Mouse (Mus musculus) T-helper 17 cell (primary cell): ENCODE results near the gene Mgat5.

Source experiments
- in situ Hi-C, 2 experiments: fragments of 300-600 bp; cut with MboI, MseI; formaldehyde crosslinking; loops; 1 replicate in 1 of 2; 2 replicates in 1 of 2; pipeline ENCODE4 v1.15.1; 2025; ENCODE audit warnings: high pct_unique_total_duplicates in 2 of 2

Gene Mgat5

GRCm38 (mm10) chr1:127299774-127300173 lies 95.0 kb downstream of the Mgat5 start:
- in situ Hi-C loops: loop anchor here (5.0 to 10.0 kb wide), 4 partner anchors 45 to 1405 kb away; partner anchors contain the start of gene Mgat5 (in 1 of the 2)

GRCm38 (mm10) chr1:127301038-127301437 lies 96.2 kb downstream of the Mgat5 start:
- in situ Hi-C loops: loop anchor here in 1 of 2 experiments (5.0 kb wide), 1 partner anchor 59 kb away; no protein-coding TSS in a partner anchor

GRCm38 (mm10) chr1:127302620-127303019 lies 97.8 kb downstream of the Mgat5 start:
- in situ Hi-C loops: loop anchor here in 1 of 2 experiments (5.0 kb wide), 1 partner anchor 60 kb away; no protein-coding TSS in a partner anchor

- in situ Hi-C loops: loop anchor here in 1 of 2 experiments (5.0 kb wide), 1 partner anchor 61 kb away; no protein-coding TSS in a partner anchor
Measured at GRCm38 (mm10) chr1:127303791-127304190, 99.0 kb downstream of the Mgat5 start.

DNA sequence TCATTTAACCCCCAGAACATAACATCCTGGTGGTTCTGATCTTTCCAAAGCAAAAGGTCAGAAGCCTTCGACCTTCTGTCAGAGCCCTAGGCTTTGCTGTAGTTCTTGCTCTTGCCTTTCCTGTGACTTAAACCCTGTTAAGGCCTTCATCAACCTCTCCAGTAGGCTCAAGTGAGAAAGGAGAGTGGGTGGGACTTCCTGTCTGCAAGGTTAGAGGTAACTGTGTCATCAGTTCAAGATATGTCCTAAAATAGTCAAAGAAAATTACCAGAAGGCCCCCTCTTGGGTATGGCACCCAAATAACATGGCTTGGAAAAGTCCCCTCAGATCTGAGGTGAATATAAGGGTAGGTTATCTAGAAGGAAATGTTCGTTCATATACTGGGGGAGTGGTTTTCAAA lies 99.5 kb downstream of the Mgat5 start:
- in situ Hi-C loops: loop anchor here in 1 of 2 experiments (5.0 kb wide), 1 partner anchor 62 kb away; no protein-coding TSS in a partner anchor

GRCm38 (mm10) chr1:127305582-127305981 lies 100.8 kb downstream of the Mgat5 start:
- in situ Hi-C loops: no loop called here

DNA sequence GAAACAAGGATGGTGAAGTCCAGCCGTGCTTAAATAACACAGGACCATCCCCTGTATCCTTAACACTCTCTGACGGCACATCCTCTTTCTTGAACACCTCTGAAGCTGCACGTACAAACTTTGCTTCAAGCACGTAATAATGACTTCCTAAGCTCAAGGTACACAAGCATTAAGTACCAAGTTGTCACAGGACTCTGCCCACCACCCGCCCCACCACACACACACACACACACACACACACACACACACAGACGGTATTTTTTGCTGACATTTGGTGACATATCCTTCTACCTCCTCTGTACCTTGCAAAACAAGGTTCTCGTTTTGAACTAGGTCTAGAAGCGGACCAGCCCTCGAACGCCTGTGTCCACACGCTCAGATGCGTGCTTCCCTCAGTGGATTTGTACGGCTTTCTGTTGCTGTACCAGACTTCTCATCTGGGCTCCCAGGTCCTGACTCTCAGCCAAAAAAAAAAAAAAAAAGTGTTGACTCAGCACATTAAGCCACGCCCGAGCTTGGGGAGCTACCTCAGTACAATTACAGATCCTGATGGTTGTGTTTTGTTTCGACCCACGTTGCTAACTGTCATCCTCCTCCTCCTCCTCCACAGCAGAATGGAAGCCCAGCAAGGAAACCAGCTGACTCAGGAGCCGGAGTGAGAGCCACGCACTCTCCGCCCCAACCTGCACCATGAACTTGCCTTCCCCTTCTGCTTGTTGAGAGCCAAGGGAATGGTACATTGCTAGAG lies 101.4 kb downstream of the Mgat5 start:
- in situ Hi-C loops: no loop called here

- in situ Hi-C loops: no loop called here
Measured at GRCm38 (mm10) chr1:127307361-127307760, 102.5 kb downstream of the Mgat5 start.

GRCm38 (mm10) chr1:127308207-127308725 lies 103.5 kb downstream of the Mgat5 start:
- in situ Hi-C loops: no loop called here

DNA sequence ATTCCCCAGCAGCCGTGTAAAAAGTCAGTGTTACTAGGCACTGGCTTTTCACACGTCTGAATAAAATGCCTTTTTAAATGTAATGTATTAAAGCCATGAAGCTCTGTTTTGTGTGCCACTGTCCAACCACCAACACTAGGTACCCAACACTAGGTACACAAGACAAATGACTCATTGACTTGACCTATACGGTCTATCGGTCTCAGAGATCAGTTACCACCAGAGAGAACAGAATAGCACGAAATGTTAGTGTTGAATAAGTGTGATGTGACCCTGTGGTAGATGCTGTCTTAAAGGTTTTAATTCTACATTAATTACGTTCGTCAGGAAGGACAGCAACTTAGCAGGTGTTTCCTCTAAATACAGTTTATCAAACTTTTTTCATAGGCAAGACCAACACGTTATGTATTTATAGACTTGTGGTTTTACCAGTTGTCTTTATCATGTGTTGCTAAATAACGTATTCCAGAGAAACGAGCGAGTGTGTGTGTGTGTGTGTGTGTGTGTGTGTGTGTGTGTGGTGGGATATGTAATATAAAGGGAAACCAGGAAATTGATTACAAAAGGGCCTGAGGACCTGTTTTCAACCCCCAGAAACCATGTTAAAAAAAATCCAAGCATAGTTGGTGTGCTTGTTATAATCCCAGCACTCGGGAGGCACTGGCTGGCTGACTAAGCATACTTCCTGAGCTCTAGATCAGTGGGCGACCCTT lies 104.3 kb downstream of the Mgat5 start:
- in situ Hi-C loops: no loop called here

DNA sequence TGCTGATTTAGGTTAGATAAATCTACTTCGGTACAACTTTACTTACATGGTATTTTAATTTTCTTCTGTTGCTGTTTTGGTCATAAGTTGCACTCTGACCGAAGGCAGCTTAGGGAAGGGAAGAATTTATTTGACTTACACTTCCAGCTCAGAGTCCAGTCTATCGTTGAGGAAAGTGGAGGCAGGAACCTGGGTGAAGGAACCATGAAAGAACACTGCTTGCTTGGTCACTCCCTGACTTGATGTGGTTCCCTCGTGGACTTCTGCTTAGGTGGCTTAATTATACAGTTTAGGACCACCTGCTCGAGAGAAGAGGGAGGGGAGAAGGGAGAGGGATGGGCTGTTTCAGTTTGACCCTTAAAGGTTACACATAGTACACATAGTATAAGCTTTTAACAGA lies 105.2 kb downstream of the Mgat5 start:
- in situ Hi-C loops: loop anchor here in 1 of 2 experiments (10.0 kb wide), 1 partner anchor 1525 kb away; no protein-coding TSS in a partner anchor

DNA sequence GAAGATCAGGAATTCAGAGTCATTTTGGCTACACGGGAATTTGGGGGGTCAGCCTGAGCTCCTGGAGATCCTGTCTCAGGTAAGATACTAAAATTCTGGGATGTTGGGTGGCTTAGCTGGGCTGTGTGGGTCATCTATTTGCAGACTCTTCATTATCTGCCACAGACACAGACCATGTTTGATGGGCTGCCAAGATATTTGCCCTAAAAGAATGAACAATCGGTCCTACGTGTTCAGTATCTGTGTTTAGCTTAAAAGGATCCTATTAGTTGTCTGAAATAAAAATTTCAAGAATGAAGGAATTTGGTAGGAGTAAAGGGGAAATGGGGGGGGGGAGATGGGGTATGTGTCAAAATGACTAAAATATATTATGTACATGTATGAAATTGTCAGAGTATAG lies 105.9 kb downstream of the Mgat5 start:
- in situ Hi-C loops: loop anchor here in 1 of 2 experiments (10.0 kb wide), 1 partner anchor 1524 kb away; no protein-coding TSS in a partner anchor

- in situ Hi-C loops: loop anchor here in 1 of 2 experiments (10.0 kb wide), 1 partner anchor 1521 kb away; no protein-coding TSS in a partner anchor
Measured at GRCm38 (mm10) chr1:127313652-127314350, 109.0 kb downstream of the Mgat5 start.

- in situ Hi-C loops: loop anchor here in 1 of 2 experiments (10.0 kb wide), 1 partner anchor 1519 kb away; no protein-coding TSS in a partner anchor
Measured at GRCm38 (mm10) chr1:127315763-127316627, 111.2 kb downstream of the Mgat5 start.

DNA sequence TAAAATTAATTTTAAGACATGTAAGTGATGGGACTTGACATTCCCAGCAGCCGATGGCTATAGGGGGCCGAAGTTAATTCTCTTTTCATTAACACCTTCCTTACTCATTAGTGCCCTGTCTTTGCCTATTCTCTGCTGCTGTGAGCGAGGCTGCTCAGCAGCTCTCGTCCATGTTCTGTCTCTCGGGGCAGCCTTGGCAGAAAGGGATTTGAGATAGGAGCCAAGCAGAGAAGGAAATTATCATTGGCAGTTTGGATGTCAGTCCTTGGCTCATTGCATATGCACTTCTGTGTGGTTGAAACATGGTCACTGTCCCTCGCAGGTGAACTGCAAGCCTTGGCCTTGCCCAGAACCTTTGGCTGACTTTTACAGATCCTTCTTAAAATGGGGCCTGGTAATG lies 111.8 kb downstream of the Mgat5 start:
- in situ Hi-C loops: loop anchor here in 1 of 2 experiments (10.0 kb wide), 1 partner anchor 1518 kb away; no protein-coding TSS in a partner anchor

- in situ Hi-C loops: loop anchor here in 1 of 2 experiments (10.0 kb wide), 1 partner anchor 1517 kb away; no protein-coding TSS in a partner anchor
Measured at GRCm38 (mm10) chr1:127317541-127317940, 112.7 kb downstream of the Mgat5 start.

DNA sequence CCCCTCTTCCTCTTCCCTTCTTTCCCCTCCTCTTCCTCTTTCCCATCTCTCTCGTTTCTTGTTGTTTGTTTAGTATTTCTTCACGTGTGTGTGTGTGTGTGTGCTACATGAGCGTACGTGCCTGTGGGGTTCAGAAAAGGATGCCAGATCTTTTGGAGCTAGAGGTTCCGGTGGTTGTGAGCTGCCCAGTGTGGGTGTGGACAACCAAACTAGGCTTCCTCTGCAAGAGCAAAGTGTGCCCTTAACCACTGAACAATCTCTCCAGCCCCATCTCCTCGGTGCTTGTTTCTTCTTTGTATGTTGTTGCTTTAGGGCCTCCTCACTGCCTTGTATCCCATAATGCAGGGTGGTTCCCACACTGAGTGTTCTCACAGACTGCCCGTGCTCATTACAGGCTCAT lies 113.7 kb downstream of the Mgat5 start:
- in situ Hi-C loops: loop anchor here in 1 of 2 experiments (10.0 kb wide), 1 partner anchor 1516 kb away; no protein-coding TSS in a partner anchor

DNA sequence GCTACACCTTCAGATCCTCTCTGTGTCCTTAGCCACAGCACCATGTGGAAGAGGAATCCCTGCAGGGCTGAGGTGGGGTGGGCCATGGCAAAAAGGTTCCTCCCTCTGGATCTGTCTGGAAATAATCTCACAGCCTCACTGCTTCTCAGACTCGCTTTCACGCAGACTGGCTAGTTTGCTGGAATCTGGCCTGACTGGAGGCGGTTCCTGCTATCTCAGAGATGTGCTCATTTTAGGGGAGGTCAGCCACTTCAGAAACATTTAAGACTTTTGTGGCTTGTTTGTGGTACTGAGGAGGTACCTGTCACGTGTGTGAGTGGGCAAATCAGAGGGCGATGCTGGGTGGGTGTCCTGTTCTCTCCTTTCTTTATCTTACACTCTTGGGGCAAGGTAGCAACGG lies 115.0 kb downstream of the Mgat5 start:
- in situ Hi-C loops: loop anchor here in 1 of 2 experiments (10.0 kb wide), 1 partner anchor 1515 kb away; no protein-coding TSS in a partner anchor

GRCm38 (mm10) chr1:127320956-127321355 lies 116.1 kb downstream of the Mgat5 start:
- in situ Hi-C loops: no loop called here

- in situ Hi-C loops: no loop called here
Measured at GRCm38 (mm10) chr1:127321638-127322037, 116.8 kb downstream of the Mgat5 start.
